Mouse (Mus musculus): ENCODE data around the gene Gm47955. TPM values are rescaled to one million over a fixed set of nuclear protein-coding genes. Genes with fewer than 3 reads are reported as not detected.
"Not testable (repeated sequence)": the region's sequence is repeated elsewhere in the genome, so short reads cannot be mapped to it uniquely, and the experiment has no call there.

The Gm47955 gene
- polyA plus RNA-seq, 1 experiment, result not detected

GRCm38 (mm10) chr1:82991596-82991995 is 31.5 kb downstream of the Gm47955 start:
- Histone ChIP-seq H3K4me3 (no peak overlapping the region), H3K4me2 (ENCODE audit: low read depth) (no peak overlapping the region), H3ac (ENCODE audit: control insufficient read depth, insufficient read length) (no peak overlapping the region), H3K36me3 (ENCODE audit: control insufficient read depth, insufficient read depth) (no peaks in the 10 kb centered on the region), H3K79me2 (ENCODE audit: control insufficient read depth, insufficient read depth) (no peaks in the 10 kb centered on the region), H3K27me3 (ENCODE audit: control insufficient read depth, insufficient read depth, insufficient read length) (peaks cover 7% of the 10 kb centered on the region)
- TF ChIP-seq CEBPB (IDR thresholded peaks at IDR 0.05; ENCODE audit: insufficient read depth, poor library complexity, severe bottlenecking) (no peak), SRF (IDR thresholded peaks at IDR 0.05; ENCODE audit: control insufficient read depth, insufficient read length, low read depth) (no peak), POLR2AphosphoS2 (IDR thresholded peaks at IDR 0.05; ENCODE audit: insufficient read length, low read depth) (no peak), POLR2A (IDR thresholded peaks at IDR 0.05; ENCODE audit: insufficient read length, low read depth) (no peak), MYOG (IDR thresholded peaks at IDR 0.05; ENCODE audit: control insufficient read depth in 1 of 3, insufficient read depth in 1 of 3, insufficient read length in 2 of 3, low read depth in 2 of 3) (no peak), USF1 (IDR thresholded peaks at IDR 0.05; ENCODE audit: low read depth) (no peak), E2F4 (IDR thresholded peaks at IDR 0.05; ENCODE audit: insufficient read depth) (no peak), MYOD1 (IDR thresholded peaks at IDR 0.05; ENCODE audit: control insufficient read depth in 1 of 3, insufficient read length in 2 of 3, low read depth in 2 of 3) (no peak), REST (IDR thresholded peaks at IDR 0.05; ENCODE audit: insufficient read depth, insufficient read length) (no peak), TCF3 (IDR thresholded peaks at IDR 0.05; ENCODE audit: insufficient read length, low read depth) (no peak), MAX (IDR thresholded peaks at IDR 0.05; ENCODE audit: low read depth) (no peak), TCF12 (IDR thresholded peaks at IDR 0.05; ENCODE audit: insufficient read depth, poor library complexity, severe bottlenecking) (no peak)

- H3K27me3 ChIP-seq (ENCODE audit: control insufficient read depth, insufficient read depth, insufficient read length), result peaks cover 7% of the 10 kb centered on the region
- no peaks in the 10 kb centered on the region for H3K79me2 ChIP-seq (ENCODE audit: control insufficient read depth, insufficient read depth)
- H3K4me3 ChIP-seq, result no peak overlapping the region
- no peak for TF ChIP-seq SRF (IDR thresholded peaks at IDR 0.05; ENCODE audit: control insufficient read depth, insufficient read length, low read depth)
- TF ChIP-seq REST (IDR thresholded peaks at IDR 0.05; ENCODE audit: insufficient read depth, insufficient read length), result no peak
- TF ChIP-seq E2F4 (IDR thresholded peaks at IDR 0.05; ENCODE audit: insufficient read depth), result no peak
- no peak for TF ChIP-seq POLR2A (IDR thresholded peaks at IDR 0.05; ENCODE audit: insufficient read length, low read depth)
- no peak for TF ChIP-seq MYOD1 (IDR thresholded peaks at IDR 0.05; ENCODE audit: control insufficient read depth in 1 of 3, insufficient read length in 2 of 3, low read depth in 2 of 3)
- TF ChIP-seq MYOG (IDR thresholded peaks at IDR 0.05; ENCODE audit: control insufficient read depth in 1 of 3, insufficient read depth in 1 of 3, insufficient read length in 2 of 3, low read depth in 2 of 3), result no peak
- TF ChIP-seq POLR2AphosphoS2 (IDR thresholded peaks at IDR 0.05; ENCODE audit: insufficient read length, low read depth), result no peak
- TF ChIP-seq MAX (IDR thresholded peaks at IDR 0.05; ENCODE audit: low read depth), result no peak
- no peak for TF ChIP-seq USF1 (IDR thresholded peaks at IDR 0.05; ENCODE audit: low read depth)
- TF ChIP-seq TCF12 (IDR thresholded peaks at IDR 0.05; ENCODE audit: insufficient read depth, poor library complexity, severe bottlenecking), result no peak
- no peak for TF ChIP-seq CEBPB (IDR thresholded peaks at IDR 0.05; ENCODE audit: insufficient read depth, poor library complexity, severe bottlenecking)
- TF ChIP-seq TCF3 (IDR thresholded peaks at IDR 0.05; ENCODE audit: insufficient read length, low read depth), result no peak
- no peak overlapping the region for H3ac ChIP-seq (ENCODE audit: control insufficient read depth, insufficient read length)
- no peaks in the 10 kb centered on the region for H3K36me3 ChIP-seq (ENCODE audit: control insufficient read depth, insufficient read depth)
- H3K4me2 ChIP-seq (ENCODE audit: low read depth), result no peak overlapping the region
Observed at GRCm38 (mm10) chr1:82992093-82992492, 32.0 kb downstream of the Gm47955 start.

GRCm38 (mm10) chr1:82993947-82994346 is 33.9 kb downstream of the Gm47955 start:
- TF ChIP-seq E2F4 (IDR thresholded peaks at IDR 0.05; ENCODE audit: insufficient read depth) (no peak), TCF3 (IDR thresholded peaks at IDR 0.05; ENCODE audit: insufficient read length, low read depth) (no peak), POLR2AphosphoS2 (IDR thresholded peaks at IDR 0.05; ENCODE audit: insufficient read length, low read depth) (no peak), MYOD1 (IDR thresholded peaks at IDR 0.05; ENCODE audit: control insufficient read depth in 1 of 3, insufficient read length in 2 of 3, low read depth in 2 of 3) (no peak), CEBPB (IDR thresholded peaks at IDR 0.05; ENCODE audit: insufficient read depth, poor library complexity, severe bottlenecking) (no peak), SRF (IDR thresholded peaks at IDR 0.05; ENCODE audit: control insufficient read depth, insufficient read length, low read depth) (no peak), MAX (IDR thresholded peaks at IDR 0.05; ENCODE audit: low read depth) (no peak), REST (IDR thresholded peaks at IDR 0.05; ENCODE audit: insufficient read depth, insufficient read length) (no peak), USF1 (IDR thresholded peaks at IDR 0.05; ENCODE audit: low read depth) (no peak), POLR2A (IDR thresholded peaks at IDR 0.05; ENCODE audit: insufficient read length, low read depth) (no peak), TCF12 (IDR thresholded peaks at IDR 0.05; ENCODE audit: insufficient read depth, poor library complexity, severe bottlenecking) (no peak), MYOG (IDR thresholded peaks at IDR 0.05; ENCODE audit: control insufficient read depth in 1 of 3, insufficient read depth in 1 of 3, insufficient read length in 2 of 3, low read depth in 2 of 3) (no peak)
- H3K4me3 ChIP-seq, result no peak overlapping the region
- H3K36me3 ChIP-seq (ENCODE audit: control insufficient read depth, insufficient read depth), result no peaks in the 10 kb centered on the region
- no peaks in the 10 kb centered on the region for H3K79me2 ChIP-seq (ENCODE audit: control insufficient read depth, insufficient read depth)
- no peak overlapping the region for H3ac ChIP-seq (ENCODE audit: control insufficient read depth, insufficient read length)
- H3K27me3 ChIP-seq (ENCODE audit: control insufficient read depth, insufficient read depth, insufficient read length), result peaks cover 7% of the 10 kb centered on the region
- no peak overlapping the region for H3K4me2 ChIP-seq (ENCODE audit: low read depth)

GRCm38 (mm10) chr1:83000306-83000705 is 40.2 kb downstream of the Gm47955 start, which contains the start of gene Gm47959:
TSS of gene Gm47959 (plus strand) at chr1:83000548.
- H3K79me2 ChIP-seq (ENCODE audit: control insufficient read depth, insufficient read depth); H3K4me3 ChIP-seq; H3K36me3 ChIP-seq (ENCODE audit: control insufficient read depth, insufficient read depth); H3K4me2 ChIP-seq (ENCODE audit: low read depth); H3ac ChIP-seq (ENCODE audit: control insufficient read depth, insufficient read length): not testable (repeated sequence)
- H3K27me3 ChIP-seq (ENCODE audit: control insufficient read depth, insufficient read depth, insufficient read length), result peaks cover 19% of the 10 kb centered on the region

Data from myocyte (in vitro differentiated cells).